Mouse (Mus musculus) CD4-positive naive resting alpha-beta T cell, adult 76 days (primary cell): ENCODE data around the gene Olfr824. TPM values are rescaled to one million over a fixed set of nuclear protein-coding genes. Genes with fewer than 3 reads are reported as not detected.

Source experiments
- total RNA-seq: library from RNA; stranded (reverse); gene quantifications from one replicate; pipeline ENCODE4 v1.2.4, GENCODE M21; 2023

Olfr824 gene
- total RNA-seq, result not detected

GRCm38 (mm10) chr10:130129900-130130299 is at the start of gene Olfr824:
TSS of gene Olfr824 (minus strand) at chr10:130130000.

GRCm38 (mm10) chr10:130166666-130167065 is 36.9 kb upstream of the Olfr824 start, which contains the start of gene Olfr825:
TSS of gene Olfr825 (minus strand) at chr10:130166766.

GRCm38 (mm10) chr10:130115283-130115682 is 14.5 kb downstream of the Olfr824 start, which contains the start of gene Olfr823:
TSS of gene Olfr823 (minus strand) at chr10:130115383.

Other genes starting within 250 kb of the Olfr824 start
- gene Olfr815, start 224.1 kb downstream of the Olfr824 start, total RNA-seq, result not detected
- not detected for gene Olfr816, start 214.4 kb downstream of the Olfr824 start, total RNA-seq
- not detected for gene Olfr818, start 180.9 kb downstream of the Olfr824 start, total RNA-seq
- not detected for gene Olfr819, start 162.7 kb downstream of the Olfr824 start, total RNA-seq
- not detected for gene Olfr247, start 153.9 kb downstream of the Olfr824 start, total RNA-seq
- gene Gm10310, start 144.9 kb downstream of the Olfr824 start, total RNA-seq, result not detected
- gene Olfr820, start 117.4 kb downstream of the Olfr824 start, total RNA-seq, result not detected
- gene Olfr821, start 99.7 kb downstream of the Olfr824 start, total RNA-seq, result not detected
- not detected for gene Olfr822, start 58.8 kb downstream of the Olfr824 start, total RNA-seq
- not detected for gene Olfr823, start 14.6 kb downstream of the Olfr824 start, total RNA-seq
- gene Olfr825, start 36.8 kb upstream of the Olfr824 start, total RNA-seq, result not detected
- not detected for gene Olfr826, start 54.2 kb upstream of the Olfr824 start, total RNA-seq
- not detected for gene Olfr827, start 84.4 kb upstream of the Olfr824 start, total RNA-seq
- not detected for gene Neurod4, start 150.2 kb upstream of the Olfr824 start, total RNA-seq
- 139 TPM for gene Tespa1, start 192.9 kb upstream of the Olfr824 start, total RNA-seq